Mouse (Mus musculus) MEL (cell line): ENCODE results near the gene Gtdc1. TPM values are rescaled to one million over a fixed set of nuclear protein-coding genes. Genes with fewer than 3 reads are reported as not detected.
A peak's percentile ranks its signal among the peaks of the same experiment; 100 is the strongest.

Experiments used
- DNase-seq: peaks from one replicate; pipeline ENCODE4 v3.0.0; 2011; ENCODE audit warnings: low read depth, low spot score
- H3K27ac ChIP-seq: 2 replicates; pipeline ENCODE4 v1.5.1; 2012; ENCODE audit warnings: low read depth, mild to moderate bottlenecking, control low read depth, low read length, moderate library complexity; ENCODE audit not compliant: control insufficient read depth
- H3K27me3 ChIP-seq, 2 experiments: fragments of 150-350 bp in 1 of 2; sonication (generic) in 1 of 2; 2 replicates each; pipeline ENCODE4 v1.6.1; 2012; ENCODE audit warnings: low read length in 2 of 2, mild to moderate bottlenecking in 2 of 2, improper control_type of control experiment in 1 of 2, moderate library complexity in 1 of 2; ENCODE audit not compliant: insufficient read depth in 2 of 2, control insufficient read depth in 1 of 2
- H3K36me3 ChIP-seq, 2 experiments: 2 replicates each; pipeline ENCODE4 v1.6.1; 2012 to 2014; ENCODE audit warnings: low read length in 2 of 2, improper control_type of control experiment in 1 of 2, inconsistent platforms in 1 of 2, mild to moderate bottlenecking in 1 of 2; ENCODE audit not compliant: insufficient read depth in 2 of 2, control insufficient read depth in 1 of 2
- H3K4me1 ChIP-seq, 2 experiments: fragments of 150-350 bp in 1 of 2; sonication (generic) in 1 of 2; 2 replicates each; pipeline ENCODE4 v1.6.1; 2012; ENCODE audit warnings: low read length in 2 of 2, improper control_type of control experiment in 1 of 2, mild to moderate bottlenecking in 1 of 2; ENCODE audit not compliant: insufficient read depth in 2 of 2, control insufficient read depth in 1 of 2
- H3K4me3 ChIP-seq, 2 experiments: fragments of 150-350 bp in 1 of 2; sonication (generic) in 1 of 2; 2 replicates each; pipeline ENCODE4 v1.5.1; 2012; ENCODE audit warnings: low read depth in 2 of 2, low read length in 2 of 2, mild to moderate bottlenecking in 2 of 2, moderate library complexity in 2 of 2, control low read depth in 1 of 2, improper control_type of control experiment in 1 of 2; ENCODE audit not compliant: control insufficient read depth in 1 of 2, insufficient read depth in 1 of 2
- H3K79me2 ChIP-seq: 2 replicates; pipeline ENCODE4 v1.6.1; 2012; ENCODE audit warnings: mild to moderate bottlenecking, low read length, moderate library complexity; ENCODE audit not compliant: control insufficient read depth, poor library complexity, insufficient read depth
- H3K9ac ChIP-seq: 2 replicates; pipeline ENCODE4 v1.6.1; 2012; ENCODE audit warnings: low read depth, mild to moderate bottlenecking, control low read depth, low read length, moderate library complexity; ENCODE audit not compliant: control insufficient read depth, poor library complexity, severe bottlenecking
- H3K9me3 ChIP-seq: fragments of 150-350 bp; sonication (generic); replicated peaks from 2 replicates; pipeline ENCODE4 v1.6.1; 2012; ENCODE audit warnings: mild to moderate bottlenecking, low read length, improper control_type of control experiment, moderate library complexity; ENCODE audit not compliant: insufficient read depth
- CHD1 ChIP-seq: IDR thresholded peaks from 2 replicates; pipeline ENCODE4 v1.6.1; 2012; ENCODE audit warnings: low read depth, mild to moderate bottlenecking, inconsistent platforms, low read length, improper control_type of control experiment
- CHD2 ChIP-seq: IDR thresholded peaks from 2 replicates; pipeline ENCODE4 v1.6.1; 2011; ENCODE audit warnings: low read length, improper control_type of control experiment
- E2F4 ChIP-seq: IDR thresholded peaks from 2 replicates; pipeline ENCODE4 v1.6.1; 2011; ENCODE audit warnings: low read depth, low read length, improper control_type of control experiment, borderline replicate concordance
- EP300 ChIP-seq, 2 experiments: IDR thresholded peaks; 2 replicates each; pipeline ENCODE4 v1.6.1; 2011; ENCODE audit warnings: improper control_type of control experiment in 2 of 2, low read length in 2 of 2, low read depth in 1 of 2, mild to moderate bottlenecking in 1 of 2
- ETS1 ChIP-seq: IDR thresholded peaks from 2 replicates; pipeline ENCODE4 v1.6.1; 2012; ENCODE audit warnings: low read depth, mild to moderate bottlenecking, inconsistent platforms, low read length, improper control_type of control experiment, moderate library complexity
- GABPA ChIP-seq: IDR thresholded peaks from 2 replicates; pipeline ENCODE4 v1.6.1; 2012; ENCODE audit warnings: low read depth, mild to moderate bottlenecking, inconsistent platforms, low read length, improper control_type of control experiment, moderate library complexity
- GATA1 ChIP-seq: IDR thresholded peaks from 2 replicates; pipeline ENCODE4 v1.6.1; 2011; ENCODE audit warnings: low read depth, low read length, improper control_type of control experiment
- HCFC1 ChIP-seq: IDR thresholded peaks from 2 replicates; pipeline ENCODE4 v1.6.1; 2012; ENCODE audit warnings: low read depth, mild to moderate bottlenecking, inconsistent platforms, low read length, improper control_type of control experiment, moderate library complexity
- JUND ChIP-seq: IDR thresholded peaks from 2 replicates; pipeline ENCODE4 v1.6.1; 2011; ENCODE audit warnings: low read depth, mild to moderate bottlenecking, improper control_type of control experiment, low read length
- KAT2A ChIP-seq: conservative IDR thresholded peaks from 2 replicates; pipeline ENCODE4 v1.6.1; 2012; ENCODE audit warnings: low read depth, low read length, improper control_type of control experiment, inconsistent platforms
- MEF2A ChIP-seq: IDR thresholded peaks from 2 replicates; pipeline ENCODE4 v1.6.1; 2014; ENCODE audit warnings: low read depth, mild to moderate bottlenecking, inconsistent platforms, low read length, improper control_type of control experiment; ENCODE audit not compliant: poor library complexity, insufficient replicate concordance, severe bottlenecking; ENCODE audit errors: extremely low read depth
- MXI1 ChIP-seq: IDR thresholded peaks from 2 replicates; pipeline ENCODE4 v1.6.1; 2011; ENCODE audit warnings: mild to moderate bottlenecking, low read depth, low read length, improper control_type of control experiment
- POLR2A ChIP-seq, 2 experiments: IDR thresholded peaks; 2 replicates each; pipeline ENCODE4 v1.6.1; 2011 to 2012; ENCODE audit warnings: low read length in 2 of 2, mild to moderate bottlenecking in 2 of 2, control low read depth in 1 of 2, improper control_type of control experiment in 1 of 2, low read depth in 1 of 2, moderate library complexity in 1 of 2; ENCODE audit not compliant: control insufficient read depth in 1 of 2, insufficient read depth in 1 of 2, poor library complexity in 1 of 2
- SIN3A ChIP-seq: IDR thresholded peaks from 2 replicates; pipeline ENCODE4 v1.6.1; 2012; ENCODE audit warnings: low read length, improper control_type of control experiment, inconsistent platforms
- TAL1 ChIP-seq: IDR thresholded peaks from 2 replicates; pipeline ENCODE4 v1.6.1; 2012; ENCODE audit warnings: mild to moderate bottlenecking, inconsistent platforms, low read length, moderate library complexity, mixed read lengths
- TBP ChIP-seq: IDR thresholded peaks from 2 replicates; pipeline ENCODE4 v1.8.0; 2011; ENCODE audit warnings: low read depth, low read length, improper control_type of control experiment
- TCF12 ChIP-seq: IDR thresholded peaks from 2 replicates; pipeline ENCODE4 v1.6.1; 2014; ENCODE audit warnings: low read depth, mild to moderate bottlenecking, inconsistent platforms, low read length, improper control_type of control experiment, moderate library complexity
- USF2 ChIP-seq, 2 experiments: IDR thresholded peaks; 2 replicates each; pipeline ENCODE4 v1.6.1; 2011 to 2012; ENCODE audit warnings: improper control_type of control experiment in 2 of 2, low read length in 2 of 2, borderline replicate concordance in 1 of 2, inconsistent platforms in 1 of 2, low read depth in 1 of 2, mild to moderate bottlenecking in 1 of 2; ENCODE audit not compliant: insufficient read depth in 1 of 2
- ZC3H11A ChIP-seq: IDR thresholded peaks from 2 replicates; pipeline ENCODE4 v1.6.1; 2012; ENCODE audit warnings: low read depth, mild to moderate bottlenecking, inconsistent platforms, low read length, improper control_type of control experiment
- ZMIZ1 ChIP-seq: IDR thresholded peaks from 2 replicates; pipeline ENCODE4 v1.6.1; 2012; ENCODE audit warnings: low read depth, mild to moderate bottlenecking, inconsistent platforms, low read length, improper control_type of control experiment, moderate library complexity
- polyA plus RNA-seq, 2 experiments: library from polyadenylated mRNA; stranded (reverse) in 1 of 2; unstranded in 1 of 2; fragments of >175 nt in 1 of 2; fragments of >200 nt in 1 of 2; gene quantifications; 2 replicates each; pipeline versions ENCODE4 v1.2.1 to v1.2.4; 2012; ENCODE audit warnings: low replicate concordance in 2 of 2, low read depth in 1 of 2; ENCODE audit not compliant: insufficient read length in 2 of 2, insufficient read depth in 1 of 2, missing spikeins in 1 of 2
- total RNA-seq: library from RNA; depleted of rRNA; stranded (reverse); fragments of 300-350 nt; gene quantifications from 2 replicates; pipeline ENCODE4 v1.2.3, GENCODE M21; 2012

The Gtdc1 gene
- total and polyA plus RNA-seq, 3 experiments: 7.2 to 14.3 TPM; not detected in 1

GRCm38 (mm10) chr2:44813729-44814128, 113.7 kb downstream of the Gtdc1 start:
- Histone ChIP-seq H3K4me1 (peaks cover 0 to 7% of the 10 kb centered on the region in 2 experiments; a peak in 1 of 4 replicates), H3K9ac (no peak overlapping the region), H3K36me3 (no peaks in the 10 kb centered on the region), H3K9me3 (no peaks in the 10 kb centered on the region), H3K4me3 (no peak overlapping the region), H3K27me3 (no peaks in the 10 kb centered on the region), H3K27ac (no peak overlapping the region), H3K79me2 (no peaks in the 10 kb centered on the region)
- no peak for TF ChIP-seq ETS1
- TF ChIP-seq GATA1: peak; percentile 40; the same call in 1 of the 2 replicates
- no peak for TF ChIP-seq TAL1
- TF ChIP-seq ZMIZ1: no peak
- TF ChIP-seq TCF12: 0 out of 2 replicates have a peak, but pooled peaks have one; percentile 13
- peak in 1 of 2 experiments; percentile 33; a peak in 1 of 4 replicates for TF ChIP-seq EP300 (IDR thresholded peaks at IDR 0.05; ENCODE audit: low read depth in 1 of 2, low read length in 2 of 2)
- peak; percentile 23 for DNase-seq

- no peak overlapping the region for H3K27ac ChIP-seq
- no peaks in the 10 kb centered on the region for H3K79me2 ChIP-seq
- peaks cover 0 to 9% of the 10 kb centered on the region in 2 experiments; a peak in 2 of 4 replicates for H3K4me1 ChIP-seq
- no peaks in the 10 kb centered on the region for H3K27me3 ChIP-seq
- peaks cover 0 to 8% of the 10 kb centered on the region in 2 experiments; a peak in 2 of 4 replicates for H3K36me3 ChIP-seq
- no peak overlapping the region for H3K9ac ChIP-seq
- TF ChIP-seq GABPA: no peak
- TF ChIP-seq ZC3H11A: no peak
- TF ChIP-seq USF2 (IDR thresholded peaks at IDR 0.05; ENCODE audit: borderline replicate concordance in 1 of 2, insufficient read depth in 1 of 2, low read depth in 1 of 2, low read length in 2 of 2): no peak
- TF ChIP-seq MEF2A: no peak
- TF ChIP-seq POLR2A (IDR thresholded peaks at IDR 0.05; ENCODE audit: control insufficient read depth in 1 of 2, insufficient read depth in 1 of 2, low read depth in 1 of 2, low read length in 2 of 2, poor library complexity in 1 of 2): no peak
- TF ChIP-seq MXI1: no peak
- TF ChIP-seq SIN3A: no peak
- no peak for TF ChIP-seq CHD1
- TF ChIP-seq ETS1: no peak
- no peak for TF ChIP-seq ZMIZ1
- no peak for TF ChIP-seq CHD2
- no peak for TF ChIP-seq E2F4
- no peak for TF ChIP-seq EP300 (IDR thresholded peaks at IDR 0.05; ENCODE audit: low read depth in 1 of 2, low read length in 2 of 2)
- TF ChIP-seq TBP: no peak
- TF ChIP-seq HCFC1: no peak
- TF ChIP-seq JUND: no peak
- TF ChIP-seq KAT2A: no peak
- no peaks in the 10 kb centered on the region for H3K9me3 ChIP-seq
- no peak for DNase-seq
- no peak overlapping the region for H3K4me3 ChIP-seq
These were observed 123.0 kb downstream of the Gtdc1 start for GRCm38 (mm10) chr2:44804497-44804896.
